Mouse (Mus musculus): Measurements from ENCODE around the gene Mob1a. TPM values are rescaled to one million over a fixed set of nuclear protein-coding genes. Genes with fewer than 3 reads are reported as not detected.

Gene Mob1a
- total RNA-seq (2023) = 100 to 1,000 TPM; 133 to 139 TPM

DNA sequence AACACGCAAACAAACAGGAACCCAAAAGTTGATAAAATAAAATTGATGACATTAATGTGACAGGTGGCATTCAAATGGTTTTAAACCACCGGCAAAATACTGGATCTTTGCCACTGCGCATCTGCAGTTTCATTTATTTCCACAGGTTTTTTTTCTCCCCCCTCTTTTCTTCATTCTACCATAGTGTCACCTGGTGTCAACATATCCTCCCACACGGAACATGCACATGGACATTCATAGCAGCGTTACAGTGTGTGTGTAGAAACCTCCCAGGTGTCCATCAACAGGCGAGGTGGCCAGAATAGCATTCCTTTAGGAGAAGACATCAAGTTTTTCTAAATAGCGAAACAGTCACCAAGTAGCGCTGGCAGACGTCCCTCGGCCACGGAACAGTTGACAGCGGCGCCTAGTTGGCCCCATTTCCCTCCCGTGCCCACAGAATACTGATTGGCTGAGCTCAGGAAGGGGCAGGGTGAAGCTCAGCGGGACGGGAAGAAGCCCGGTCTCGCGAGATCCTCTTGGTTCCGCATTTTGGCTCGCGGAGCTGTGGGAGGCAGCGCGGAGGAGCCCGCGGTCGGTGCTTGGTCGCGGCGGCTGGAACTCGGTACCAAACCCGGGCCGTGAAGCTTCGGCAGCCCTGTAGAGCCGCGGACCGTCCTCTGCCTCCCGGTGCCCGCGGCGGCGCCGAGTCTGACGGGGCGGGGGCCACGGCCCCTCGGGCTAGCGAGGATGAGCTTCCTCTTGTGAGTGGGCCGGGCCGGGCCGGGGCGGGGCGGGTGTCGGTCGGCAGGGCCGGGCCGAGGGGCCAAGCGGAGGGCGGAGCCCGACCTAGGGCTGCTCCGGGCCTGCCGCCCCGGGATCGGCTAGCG is at the start of gene Mob1a, which contains the start of gene Mthfd2:
Gene Mob1a, plus strand, starts transcription at position 492 of the 869 bp plus-strand sequence.
Gene Mthfd2, minus strand, starts transcription at position 384 of the 869 bp plus-strand sequence.

DNA sequence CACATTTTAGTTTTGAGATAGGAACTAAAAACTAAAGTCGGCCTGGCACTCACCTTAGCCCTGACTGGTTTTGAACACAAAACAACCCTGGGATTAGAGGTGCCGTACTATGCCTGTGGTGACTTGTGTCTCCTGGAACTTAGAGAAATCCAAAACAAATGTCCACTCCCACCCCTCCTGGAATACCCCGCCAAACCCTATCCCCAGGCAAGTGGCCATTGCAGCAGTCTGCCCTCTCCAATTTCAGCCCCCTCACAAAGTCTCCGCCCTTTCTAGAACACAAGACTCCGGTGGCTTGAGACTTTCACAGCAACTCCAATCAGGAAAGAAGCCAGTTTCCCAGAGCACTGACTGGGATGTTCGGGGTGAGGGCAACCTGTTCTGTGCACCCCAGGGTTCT is 23.1 kb downstream of the Mob1a start, which contains the start of gene Bola3:
Gene Bola3, plus strand, starts transcription at position 275 of the 400 bp plus-strand sequence.

Other genes starting within 250 kb of the Mob1a start
- 10 to 100 TPM; 18.2 to 18.7 TPM for gene Pcgf1, start 248.1 kb upstream of the Mob1a start, total RNA-seq (2023)
- not detected for gene Lbx2, start 239.6 kb upstream of the Mob1a start, total RNA-seq (2023)
- 1 to 10 TPM; 2.8 to 6.6 TPM for gene Ccdc142, start 224.4 kb upstream of the Mob1a start, total RNA-seq (2023)
- 1 to 10 TPM; 5.3 to 6.5 TPM for gene Gm42688, start 224.4 kb upstream of the Mob1a start, total RNA-seq (2023)
- gene Mrpl53, start 217.0 kb upstream of the Mob1a start, total RNA-seq (2023) = 10 to 100 TPM; 23.9 to 24.8 TPM
- 10 to 100 TPM; 26.2 to 35.5 TPM for gene Mogs, start 210.5 kb upstream of the Mob1a start, total RNA-seq (2023)
- 10 to 100 TPM; 34.8 to 39.7 TPM for gene Wbp1, start 204.5 kb upstream of the Mob1a start, total RNA-seq (2023)
- 10 to 100 TPM; 17.3 to 17.9 TPM for gene Ino80b, start 200.6 kb upstream of the Mob1a start, total RNA-seq (2023)
- gene Rtkn, start 190.6 kb upstream of the Mob1a start, total RNA-seq (2023) = under 1 TPM; 0.33 to 0.66 TPM
- gene Wdr54, start 169.6 kb upstream of the Mob1a start, total RNA-seq (2023) = under 1 TPM; 0.18 to 0.64 TPM
- not detected for gene 1700003E16Rik, start 169.6 kb upstream of the Mob1a start, total RNA-seq (2023)
- gene Dctn1, start 160.1 kb upstream of the Mob1a start, total RNA-seq (2023) = 100 to 1,000 TPM; 129 to 136 TPM
- not detected for gene Slc4a5, start 106.2 kb upstream of the Mob1a start, total RNA-seq (2023)
- 10 to 100 TPM; 21.3 to 24.8 TPM for gene Mthfd2, start 108 bp upstream of the Mob1a start, total RNA-seq (2023)
- gene Bola3, start 23.1 kb downstream of the Mob1a start, total RNA-seq (2023) = 10 to 100 TPM; 17.5 to 22.0 TPM
- 10 to 100 TPM; 66.0 to 71.4 TPM for gene Tet3, start 133.1 kb downstream of the Mob1a start, total RNA-seq (2023)
- gene Dguok, start 181.0 kb downstream of the Mob1a start, total RNA-seq (2023) = 10 to 100 TPM; 16.5 to 20.4 TPM
- not detected for gene Actg2, start 210.2 kb downstream of the Mob1a start, total RNA-seq (2023)
- gene Stambp, start 246.7 kb downstream of the Mob1a start, total RNA-seq (2023) = 10 to 100 TPM; 20.9 to 21.2 TPM